Mouse (Mus musculus) liver, embryonic 12.5 days (tissue): ENCODE data around the gene Pla2g6. TPM values are rescaled to one million over a fixed set of nuclear protein-coding genes. Genes with fewer than 3 reads are reported as not detected.
A peak's percentile ranks its signal among the peaks of the same experiment; 100 is the strongest.

ENCODE experiments used
- ATAC-seq: fragments of 200-750 bp; cut with Nextera tagmentation; 2 replicates; pipeline ENCODE4 v1.8.0; 2017; ENCODE audit warnings: moderate number of reproducible peaks, mild to moderate bottlenecking, moderate library complexity
- H3K27ac ChIP-seq: fragments of 300-500 bp; sonication (generic); 2 replicates; pipeline ENCODE4 v1.5.1; 2016; ENCODE audit warnings: mild to moderate bottlenecking
- H3K27me3 ChIP-seq: fragments of 300-500 bp; sonication (generic); replicated peaks from 2 replicates; pipeline ENCODE4 v1.6.1; 2016; ENCODE audit warnings: mild to moderate bottlenecking, moderate library complexity
- H3K36me3 ChIP-seq: fragments of 300-500 bp; sonication (generic); 2 replicates; pipeline ENCODE4 v1.6.1; 2016; ENCODE audit warnings: mild to moderate bottlenecking, moderate library complexity
- H3K4me1 ChIP-seq: fragments of 300-500 bp; sonication (generic); 2 replicates; pipeline ENCODE4 v1.6.1; 2016
- H3K4me2 ChIP-seq: fragments of 300-500 bp; sonication (generic); 2 replicates; pipeline ENCODE4 v1.6.1; 2016; ENCODE audit warnings: mild to moderate bottlenecking, moderate library complexity
- H3K4me3 ChIP-seq: fragments of 300-500 bp; sonication (generic); 2 replicates; pipeline ENCODE4 v1.5.1; 2016; ENCODE audit warnings: mild to moderate bottlenecking, moderate library complexity
- H3K9ac ChIP-seq: fragments of 300-500 bp; sonication (generic); 2 replicates; pipeline ENCODE4 v1.6.1; 2016; ENCODE audit warnings: mild to moderate bottlenecking, moderate library complexity
- H3K9me3 ChIP-seq: fragments of 300-500 bp; sonication (generic); replicated peaks from 2 replicates; pipeline ENCODE4 v1.6.1; 2016; ENCODE audit warnings: mild to moderate bottlenecking, moderate library complexity
- WGBS: fragments of 180-500 bp; shearing (Covaris S2); methylation state at CpG from one replicate; pipeline ENCODE4 v1.1.7; 2016; ENCODE audit not compliant: insufficient replicate concordance; 5-methylcytosine and 5-hydroxymethylcytosine counted together
- polyA plus RNA-seq: library from polyadenylated mRNA; unstranded; fragments of >200 nt; fragmentation: Nextera tagmentation; extraction: Ambion mirVana; gene quantifications from 2 replicates; pipeline ENCODE4 v1.2.1, GENCODE M21; 2016

The Pla2g6 gene
- polyA plus RNA-seq, 1 experiment from 2014 or later: 17.3 TPM

DNA sequence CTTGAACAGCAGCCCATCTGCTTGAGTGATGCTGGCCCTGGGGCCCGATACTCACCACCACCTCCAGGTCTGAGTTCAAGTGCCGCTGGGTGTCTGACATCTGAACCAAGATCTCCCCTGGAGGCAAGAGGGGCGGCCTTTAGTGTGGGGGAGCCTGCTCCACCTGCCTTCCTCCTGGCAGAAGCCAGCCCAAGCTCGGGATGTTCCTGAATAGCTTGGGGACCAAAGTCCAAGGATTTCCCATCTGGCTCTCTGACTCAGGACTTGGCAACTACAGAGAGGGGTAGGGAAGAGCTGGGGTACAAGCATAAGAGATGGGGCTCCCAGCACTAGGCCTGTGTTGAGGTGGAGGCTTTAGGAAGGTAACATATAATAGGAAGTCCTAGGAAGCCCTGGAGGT is 44.8 kb downstream of the Pla2g6 start:
- Histone ChIP-seq H3K9ac (no peak overlapping the region), H3K27me3 (no peaks in the 10 kb centered on the region), H3K4me1 (peaks cover 26% of the 10 kb centered on the region), H3K36me3 (peaks cover 27% of the 10 kb centered on the region), H3K9me3 (no peaks in the 10 kb centered on the region), H3K4me3 (no peak overlapping the region), H3K4me2 (no peak overlapping the region), H3K27ac (no peak overlapping the region)
- ATAC-seq: no peak
- 73% methylated on average over 4 of the region's 4 CpGs for WGBS

DNA sequence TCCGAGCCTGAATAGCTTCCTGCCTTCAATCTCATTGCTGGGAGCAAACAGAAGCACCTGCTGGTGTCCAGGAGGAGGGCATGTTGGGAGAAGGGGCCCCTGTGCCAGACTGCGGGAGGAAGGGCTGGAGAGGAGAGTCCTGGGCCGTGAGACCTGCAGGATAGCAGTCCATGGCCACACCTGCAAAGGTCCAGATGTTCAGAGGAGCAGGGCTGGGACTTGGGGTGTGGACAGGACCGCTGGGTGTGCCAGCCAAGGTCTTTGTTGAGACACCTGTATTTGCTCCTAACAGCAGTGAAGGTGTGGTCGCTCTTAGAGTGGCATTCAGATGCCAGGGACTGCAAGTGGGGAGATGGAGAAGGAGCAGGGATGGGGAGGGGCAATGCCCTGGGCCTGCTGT is 45.8 kb downstream of the Pla2g6 start:
- peaks cover 18% of the 10 kb centered on the region for H3K36me3 ChIP-seq
- H3K4me2 ChIP-seq: no peak overlapping the region
- peak overlapping the region; percentile 90; the same call in 1 of the 2 replicates for H3K27ac ChIP-seq
- 0 out of 2 replicates have a peak overlapping the region, but pooled peaks have one; percentile 24 for H3K9ac ChIP-seq
- no peaks in the 10 kb centered on the region for H3K9me3 ChIP-seq
- peaks cover 26% of the 10 kb centered on the region for H3K4me1 ChIP-seq
- H3K4me3 ChIP-seq: no peak overlapping the region
- WGBS: 75% methylated on average over 5 of the region's 5 CpGs
- ATAC-seq: no peak
- H3K27me3 ChIP-seq: no peaks in the 10 kb centered on the region

DNA sequence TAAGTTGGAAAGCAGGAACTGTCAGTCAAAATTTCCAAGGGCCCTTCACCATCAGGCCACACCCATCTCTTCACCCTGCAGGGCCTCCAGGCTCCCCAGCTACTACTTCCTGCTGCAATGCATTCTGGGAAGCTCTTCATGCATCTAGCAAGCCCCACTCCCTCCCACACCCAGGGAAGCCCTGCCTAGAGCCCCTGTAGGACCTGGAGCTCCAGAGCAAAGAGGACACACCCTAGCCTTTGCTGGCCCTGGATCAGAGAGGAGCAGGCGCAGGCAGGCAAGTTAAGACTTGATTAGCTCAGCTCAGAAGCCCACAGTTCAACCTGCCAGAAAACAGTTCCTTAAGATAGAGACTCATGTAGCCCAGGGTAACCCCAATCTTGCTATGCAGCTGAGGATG is 46.8 kb downstream of the Pla2g6 start:
- peaks cover 26% of the 10 kb centered on the region for H3K4me1 ChIP-seq
- peak overlapping the region; percentile 90 for H3K27ac ChIP-seq
- 0 out of 2 replicates have a peak, but pooled peaks cover 4% of the 10 kb centered on the region for H3K27me3 ChIP-seq
- ATAC-seq: peak; percentile 91
- H3K4me2 ChIP-seq: peak overlapping the region; percentile 42
- H3K9ac ChIP-seq: peak overlapping the region; percentile 24; the same call in 1 of the 2 replicates
- H3K4me3 ChIP-seq: no peak overlapping the region
- peaks cover 7% of the 10 kb centered on the region for H3K36me3 ChIP-seq
- H3K9me3 ChIP-seq: no peaks in the 10 kb centered on the region
- WGBS: 32% methylated on average over 1 of the region's 1 CpGs

DNA sequence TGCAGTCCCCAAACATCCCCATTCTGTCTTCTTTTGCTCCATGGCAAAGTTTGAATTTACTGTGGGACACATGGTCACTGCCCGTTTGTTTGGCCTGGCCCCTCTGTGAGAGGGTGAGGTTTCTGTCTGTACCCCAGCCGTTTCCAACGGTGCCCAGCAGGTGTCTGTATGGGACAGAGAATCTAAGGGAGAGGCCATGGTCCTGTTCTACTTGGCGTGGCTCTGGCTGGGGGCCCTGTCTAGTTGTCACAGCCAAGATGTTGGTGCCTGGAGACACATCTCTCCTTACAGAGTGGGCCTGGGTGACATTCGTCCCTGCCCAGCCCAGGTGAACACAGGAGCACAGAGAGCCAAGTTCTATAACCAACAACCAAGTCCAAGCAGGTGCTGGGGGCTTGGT is 47.3 kb downstream of the Pla2g6 start:
- Histone ChIP-seq H3K36me3 (peaks cover 2% of the 10 kb centered on the region), H3K4me3 (no peak overlapping the region), H3K9ac (peak overlapping the region; percentile 5; the same call in 1 of the 2 replicates), H3K4me1 (peaks cover 26% of the 10 kb centered on the region), H3K27me3 (0 out of 2 replicates have a peak, but pooled peaks cover 4% of the 10 kb centered on the region), H3K27ac (peak overlapping the region; percentile 90), H3K9me3 (no peaks in the 10 kb centered on the region), H3K4me2 (peak overlapping the region; percentile 42)
- ATAC-seq: 0 out of 2 replicates have a peak, but pooled peaks have one; percentile 12
- 50% methylated on average over 5 of the region's 5 CpGs for WGBS

DNA sequence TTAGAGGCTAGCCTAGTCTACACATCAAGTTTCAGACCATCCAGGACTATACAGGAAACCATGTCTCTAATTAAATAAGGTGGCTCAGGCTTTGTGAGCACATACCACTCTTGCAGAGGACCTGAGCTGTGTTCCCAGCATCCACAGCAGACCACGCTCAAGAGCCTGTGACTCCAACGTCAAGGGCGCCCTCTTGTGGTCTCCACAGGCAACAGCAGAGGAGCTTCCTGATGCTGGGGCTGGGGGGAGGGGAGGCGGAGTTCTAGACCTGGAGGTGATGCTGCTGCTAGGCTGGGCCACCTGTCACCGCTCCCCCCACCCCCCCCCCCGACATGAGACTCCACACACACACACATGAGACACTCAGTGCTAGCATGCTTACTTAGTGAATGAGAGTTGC is 48.0 kb downstream of the Pla2g6 start:
- Histone ChIP-seq H3K36me3 (no peaks in the 10 kb centered on the region; the same call in 1 of the 2 replicates), H3K27me3 (0 out of 2 replicates have a peak, but pooled peaks cover 4% of the 10 kb centered on the region), H3K9ac (no peak overlapping the region), H3K4me2 (no peak overlapping the region), H3K9me3 (no peaks in the 10 kb centered on the region), H3K4me1 (peaks cover 26% of the 10 kb centered on the region), H3K4me3 (no peak overlapping the region), H3K27ac (no peak overlapping the region)
- ATAC-seq: no peak
- WGBS: 20% methylated on average over 6 of the region's 6 CpGs

DNA sequence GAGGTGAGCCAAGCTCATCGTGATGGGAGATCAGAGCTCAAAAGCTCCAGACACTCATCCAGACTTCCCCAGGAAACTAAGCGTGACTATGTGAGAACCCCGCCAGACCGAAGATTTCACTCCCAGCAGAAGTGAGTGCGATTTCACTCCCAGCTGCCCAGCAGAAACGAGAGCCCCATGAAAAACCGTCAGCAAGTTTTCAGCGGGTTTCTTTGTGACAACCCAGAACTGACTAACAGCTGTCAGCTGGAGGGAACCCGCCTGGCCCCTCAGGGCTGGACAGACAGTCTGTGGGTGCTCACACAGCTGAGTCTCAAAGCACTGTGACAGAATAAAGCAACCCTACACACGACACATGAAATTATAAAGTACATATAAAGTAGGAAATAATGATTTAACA is 50.5 kb downstream of the Pla2g6 start:
- no peak for ATAC-seq
- H3K27me3 ChIP-seq: peaks cover 16% of the 10 kb centered on the region
- H3K4me3 ChIP-seq: no peak overlapping the region
- H3K9me3 ChIP-seq: no peaks in the 10 kb centered on the region
- peaks cover 26% of the 10 kb centered on the region for H3K4me1 ChIP-seq
- no peak overlapping the region for H3K27ac ChIP-seq
- no peak overlapping the region for H3K9ac ChIP-seq
- no peaks in the 10 kb centered on the region; the same call in 1 of the 2 replicates for H3K36me3 ChIP-seq
- no peak overlapping the region for H3K4me2 ChIP-seq
- WGBS: 53% methylated on average over 10 of the region's 10 CpGs

DNA sequence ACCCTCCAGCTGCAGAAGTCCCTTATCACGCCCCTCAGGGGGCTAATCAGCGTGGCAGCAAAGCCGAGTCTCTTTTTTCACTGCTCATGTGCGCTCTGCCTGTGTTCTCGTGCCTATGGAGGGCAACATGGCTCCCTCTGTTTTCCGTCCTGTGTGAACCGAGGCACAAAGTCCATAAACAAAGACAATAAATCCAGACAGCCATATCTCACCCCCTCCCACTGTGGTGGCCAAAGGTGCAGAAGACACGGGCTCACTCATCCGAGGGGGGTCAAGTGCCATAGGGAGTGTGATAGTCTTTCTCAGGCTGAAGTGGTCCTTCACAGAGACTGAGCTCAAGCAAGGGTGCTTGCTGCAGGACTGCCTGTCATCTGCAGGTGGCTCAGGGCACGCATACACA is 55.2 kb downstream of the Pla2g6 start:
- peaks cover 16% of the 10 kb centered on the region for H3K4me1 ChIP-seq
- no peak for ATAC-seq
- WGBS: 47% methylated on average over 10 of the region's 10 CpGs

DNA sequence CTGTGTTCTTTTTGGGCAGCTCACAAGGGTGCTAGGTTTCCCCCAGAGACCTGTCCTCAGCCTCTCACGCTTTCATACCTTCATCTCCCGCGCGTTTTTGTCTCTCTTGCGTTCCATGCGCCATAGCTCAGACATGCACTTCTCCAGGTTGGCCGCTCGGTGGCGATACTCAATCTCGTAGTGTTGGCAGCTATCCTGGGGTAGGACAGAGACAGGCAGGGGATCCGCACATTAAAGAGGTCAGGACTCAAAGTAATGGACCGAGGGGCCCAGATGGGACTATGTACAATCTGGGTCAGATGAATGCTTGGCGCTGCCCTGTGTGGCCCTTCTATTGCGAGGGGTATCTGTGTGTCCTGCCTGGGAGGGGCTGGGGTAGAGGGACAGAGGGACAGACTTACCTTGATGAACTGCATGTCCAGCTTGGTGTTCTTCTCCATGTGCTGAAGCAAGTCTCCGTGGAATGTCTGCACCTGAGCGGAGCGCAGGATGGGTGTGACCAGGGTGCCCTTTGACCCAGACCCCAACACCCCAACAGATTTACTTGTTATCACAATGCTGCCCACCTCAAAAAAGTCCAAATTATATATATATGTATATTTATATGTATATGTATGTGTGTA is 57.0 kb downstream of the Pla2g6 start:
- H3K4me1 ChIP-seq: peaks cover 16% of the 10 kb centered on the region
- H3K4me2 ChIP-seq: peak overlapping the region; percentile 76
- H3K27me3 ChIP-seq: peaks cover 58% of the 10 kb centered on the region
- no peaks in the 10 kb centered on the region for H3K36me3 ChIP-seq
- no peaks in the 10 kb centered on the region for H3K9me3 ChIP-seq
- H3K27ac ChIP-seq: no peak overlapping the region
- H3K4me3 ChIP-seq: peak overlapping the region; percentile 47
- ATAC-seq: no peak
- peak overlapping the region; percentile 52; the same call in 1 of the 2 replicates for H3K9ac ChIP-seq
- 17% methylated on average over 17 of the region's 17 CpGs for WGBS

More for the DNA sequence above, 55.2 kb downstream of the Pla2g6 start:
- H3K4me2 ChIP-seq: no peak overlapping the region
- H3K9me3 ChIP-seq: no peaks in the 10 kb centered on the region
- no peak overlapping the region for H3K4me3 ChIP-seq
- H3K36me3 ChIP-seq: no peaks in the 10 kb centered on the region
- H3K27me3 ChIP-seq: peaks cover 49% of the 10 kb centered on the region
- no peak overlapping the region for H3K9ac ChIP-seq
- H3K27ac ChIP-seq: no peak overlapping the region

DNA sequence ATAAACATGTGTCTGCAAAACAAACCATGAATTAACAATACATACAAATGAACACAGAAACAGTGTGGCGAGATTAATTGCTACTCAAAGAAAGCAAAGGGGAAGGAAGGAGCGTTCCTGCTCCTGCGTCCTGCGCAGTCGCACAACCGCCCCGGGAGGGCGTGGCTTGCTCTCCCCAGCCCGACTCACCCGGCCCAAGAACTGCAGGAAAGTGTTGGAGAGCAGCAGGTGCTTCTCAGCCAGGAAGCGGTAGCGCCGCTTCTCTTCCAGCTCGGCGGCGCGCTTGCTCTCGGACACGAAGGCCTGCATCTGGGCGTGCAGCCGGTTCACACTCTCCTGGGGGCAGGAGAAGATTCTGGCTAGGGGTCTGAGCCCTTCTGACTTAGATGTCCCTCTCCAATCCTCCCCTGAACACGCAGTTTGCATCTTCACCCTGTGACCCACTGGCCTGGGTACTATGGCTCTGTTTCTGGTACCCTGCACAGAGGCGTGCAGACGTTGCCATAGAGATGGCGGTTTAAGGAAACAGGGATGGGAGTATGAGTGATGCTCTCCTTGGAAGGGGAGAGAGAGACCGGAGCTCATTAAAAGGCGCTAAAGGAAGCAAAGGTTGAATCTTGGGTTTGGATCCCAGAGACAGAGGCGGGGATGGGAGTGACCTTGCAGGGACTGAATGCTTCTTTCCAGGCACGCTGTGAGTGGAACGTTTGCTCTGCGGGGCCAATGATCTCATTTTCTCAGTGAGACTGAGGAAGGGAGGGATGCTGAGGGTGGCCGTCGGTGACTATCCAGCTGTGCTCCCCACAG is 57.7 kb downstream of the Pla2g6 start:
- Histone ChIP-seq H3K27me3 (peaks cover 65% of the 10 kb centered on the region), H3K36me3 (no peaks in the 10 kb centered on the region), H3K9me3 (no peaks in the 10 kb centered on the region), H3K4me2 (peak overlapping the region; percentile 76), H3K4me3 (peak overlapping the region; percentile 47), H3K27ac (no peak overlapping the region), H3K4me1 (peaks cover 16% of the 10 kb centered on the region), H3K9ac (peak overlapping the region; percentile 52; the same call in 1 of the 2 replicates)
- 3% methylated on average over 33 of the region's 33 CpGs for WGBS
- peak; percentile 60; the same call in 1 of the 2 replicates for ATAC-seq

DNA sequence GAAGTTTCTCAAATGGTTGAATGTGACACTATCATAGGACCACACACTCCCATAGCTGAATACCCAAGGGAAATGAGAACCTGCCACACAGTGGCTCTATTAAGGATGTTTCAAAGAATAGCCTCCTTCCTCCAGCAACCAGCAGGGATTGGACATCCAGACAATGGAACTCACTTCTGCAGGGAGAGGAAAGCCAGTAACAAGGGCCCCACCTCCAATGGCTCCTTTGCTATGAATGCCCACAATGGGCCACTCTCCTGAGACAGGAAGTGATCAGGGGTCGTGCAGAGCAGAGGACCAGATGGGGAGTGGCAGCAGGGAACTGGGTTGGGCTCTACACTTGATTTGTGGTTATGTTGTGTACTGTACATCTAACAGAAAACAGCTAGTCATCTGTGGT is 59.7 kb downstream of the Pla2g6 start:
- H3K36me3 ChIP-seq: no peaks in the 10 kb centered on the region
- H3K4me1 ChIP-seq: peaks cover 16% of the 10 kb centered on the region
- ATAC-seq: no peak
- no peak overlapping the region for H3K4me3 ChIP-seq
- peaks cover 3% of the 10 kb centered on the region; the same call in 1 of the 2 replicates for H3K9me3 ChIP-seq
- no peak overlapping the region for H3K9ac ChIP-seq
- no peak overlapping the region for H3K4me2 ChIP-seq
- no peak overlapping the region for H3K27ac ChIP-seq
- H3K27me3 ChIP-seq: peaks cover 82% of the 10 kb centered on the region
- 14% methylated on average over 1 of the region's 1 CpGs for WGBS

DNA sequence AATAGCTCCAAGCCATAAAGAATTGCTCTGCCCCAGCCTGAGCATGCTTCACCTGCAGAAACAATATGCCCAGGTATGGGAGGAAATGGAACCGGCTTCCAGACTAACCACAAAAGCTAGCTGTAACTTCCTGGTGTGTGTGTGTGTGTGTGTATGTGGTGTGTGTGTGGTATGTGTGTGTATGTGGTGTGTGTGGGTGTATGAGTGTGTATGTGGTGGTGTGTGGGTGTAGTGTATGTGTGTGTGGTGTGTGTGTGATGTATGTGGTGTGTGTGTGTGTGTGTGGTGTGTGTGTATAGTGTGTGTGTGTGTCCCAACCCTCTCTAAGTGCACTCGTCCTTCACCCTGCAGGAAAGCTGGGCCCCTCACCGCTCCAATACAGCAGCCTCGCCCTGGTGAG is 62.8 kb downstream of the Pla2g6 start:
- WGBS: 51% methylated on average over 4 of the region's 4 CpGs
- H3K27me3 ChIP-seq: peaks cover 87% of the 10 kb centered on the region
- no peak for ATAC-seq

DNA sequence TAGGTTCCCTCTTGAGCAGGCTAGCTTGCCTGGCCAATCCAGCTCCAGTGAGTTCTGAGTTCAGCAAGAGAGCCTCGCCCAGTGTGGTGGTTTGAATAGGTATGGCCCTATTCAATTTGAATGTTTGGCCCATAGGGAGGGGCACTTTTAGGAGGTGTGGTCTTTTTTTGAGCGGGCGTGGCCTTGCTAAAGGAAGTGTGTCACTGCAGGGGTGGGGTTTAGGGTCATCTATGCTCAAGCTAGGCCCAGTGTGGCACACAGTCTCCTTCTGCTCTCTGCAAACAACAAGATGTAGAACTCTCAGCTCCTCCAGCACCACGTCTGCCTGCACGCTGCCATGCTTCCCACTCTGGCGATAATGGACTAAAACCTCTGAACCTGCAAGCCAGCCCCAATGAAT is 64.5 kb downstream of the Pla2g6 start:
- Histone ChIP-seq H3K27ac (no peak overlapping the region), H3K27me3 (peaks cover 96% of the 10 kb centered on the region), H3K4me3 (no peak overlapping the region), H3K36me3 (no peaks in the 10 kb centered on the region), H3K9ac (no peak overlapping the region), H3K4me2 (no peak overlapping the region), H3K4me1 (peaks cover 14% of the 10 kb centered on the region), H3K9me3 (peaks cover 3% of the 10 kb centered on the region; the same call in 1 of the 2 replicates)
- no peak for ATAC-seq
- 86% methylated on average over 6 of the region's 6 CpGs for WGBS

More for the DNA sequence above, 62.8 kb downstream of the Pla2g6 start:
- Histone ChIP-seq H3K9ac (no peak overlapping the region), H3K36me3 (no peaks in the 10 kb centered on the region), H3K4me2 (no peak overlapping the region), H3K4me3 (no peak overlapping the region), H3K9me3 (peaks cover 3% of the 10 kb centered on the region; the same call in 1 of the 2 replicates), H3K4me1 (peaks cover 19% of the 10 kb centered on the region), H3K27ac (no peak overlapping the region)
